Mouse (Mus musculus): ENCODE measurements at regions not wholly inside any gene's neighbourhood (a gene's known extent, or its start where the extent isn't known, plus 50 kb on each side); places are given as distances from the start of the nearest gene placed in this dataset.

GRCm38 (mm10) chr9:112799583-112800220 lies 564.0 kb upstream of the Arpp21 start:
- DNase-seq (ENCODE audit: extremely low spot score, low read depth, low spot score): no peak

- DNase-seq (ENCODE audit: extremely low spot score, low read depth, low spot score): no peak
Measured at GRCm38 (mm10) chr9:112793537-112793936, 557.8 kb upstream of the Arpp21 start.

- no peak for DNase-seq (ENCODE audit: extremely low spot score, low read depth, low spot score)
Measured at GRCm38 (mm10) chr9:112771981-112772380, 536.2 kb upstream of the Arpp21 start.

- no peak for DNase-seq (ENCODE audit: extremely low spot score, low read depth, low spot score)
Measured at GRCm38 (mm10) chr9:112744616-112745015, 508.9 kb upstream of the Arpp21 start.

- no peak for DNase-seq (ENCODE audit: extremely low spot score, low read depth, low spot score)
Measured at GRCm38 (mm10) chr9:112743871-112744590, 508.3 kb upstream of the Arpp21 start.

GRCm38 (mm10) chr9:112735761-112736160 lies 500.0 kb upstream of the Arpp21 start:
- no peak for DNase-seq (ENCODE audit: extremely low spot score, low read depth, low spot score)

- DNase-seq (ENCODE audit: extremely low spot score, low read depth, low spot score): no peak
Measured at GRCm38 (mm10) chr9:112725523-112725922, 489.8 kb upstream of the Arpp21 start.

GRCm38 (mm10) chr9:112725103-112725502 lies 489.4 kb upstream of the Arpp21 start:
- DNase-seq (ENCODE audit: extremely low spot score, low read depth, low spot score): no peak

- DNase-seq (ENCODE audit: extremely low spot score, low read depth, low spot score): no peak
Measured at GRCm38 (mm10) chr9:112723346-112723745, 487.6 kb upstream of the Arpp21 start.

- no peak for DNase-seq (ENCODE audit: extremely low spot score, low read depth, low spot score)
Measured at GRCm38 (mm10) chr9:112722501-112722900, 486.8 kb upstream of the Arpp21 start.

- DNase-seq (ENCODE audit: extremely low spot score, low read depth, low spot score): no peak
Measured at GRCm38 (mm10) chr9:112715197-112715762, 479.5 kb upstream of the Arpp21 start.

GRCm38 (mm10) chr9:112678866-112679265 lies 443.1 kb upstream of the Arpp21 start:
- no peak for DNase-seq (ENCODE audit: extremely low spot score, low read depth, low spot score)

- peak; percentile 12 for DNase-seq (ENCODE audit: extremely low spot score, low read depth, low spot score)
Measured at GRCm38 (mm10) chr9:112675232-112675631, 439.5 kb upstream of the Arpp21 start.
